Mouse (Mus musculus): ENCODE measurements around the gene Bod1l.

The Bod1l gene

GRCm38 (mm10) chr5:41801622-41802021, 42.5 kb downstream of the Bod1l start:
- DNase-seq (ENCODE audit: low spot score in 2 of 2), result no peak

- no peak for DNase-seq (ENCODE audit: low spot score in 2 of 2)
These were observed 49.7 kb downstream of the Bod1l start for GRCm38 (mm10) chr5:41794434-41794833.

- no peak for DNase-seq (ENCODE audit: low spot score in 2 of 2)
These were observed 53.6 kb downstream of the Bod1l start for GRCm38 (mm10) chr5:41790517-41790916.

GRCm38 (mm10) chr5:41788877-41789276, 55.2 kb downstream of the Bod1l start:
- no peak for DNase-seq (ENCODE audit: low spot score in 2 of 2)

- DNase-seq (ENCODE audit: low spot score in 2 of 2), result no peak
These were observed 62.2 kb downstream of the Bod1l start for GRCm38 (mm10) chr5:41781890-41782289.

- no peak for DNase-seq (ENCODE audit: low spot score in 2 of 2)
These were observed 64.1 kb downstream of the Bod1l start for GRCm38 (mm10) chr5:41780026-41780425.

- DNase-seq (ENCODE audit: low spot score in 2 of 2), result no peak
These were observed 68.4 kb downstream of the Bod1l start for GRCm38 (mm10) chr5:41775728-41776127.

- no peak for DNase-seq (ENCODE audit: low spot score in 2 of 2)
These were observed 68.8 kb downstream of the Bod1l start for GRCm38 (mm10) chr5:41775273-41775672.

GRCm38 (mm10) chr5:41768382-41769040, 75.6 kb downstream of the Bod1l start:
- peak; percentile 83 to 88 for DNase-seq (ENCODE audit: low spot score in 2 of 2)

GRCm38 (mm10) chr5:41767296-41768200, 76.6 kb downstream of the Bod1l start:
- DNase-seq (ENCODE audit: low spot score in 2 of 2), result no peak

- no peak for DNase-seq (ENCODE audit: low spot score in 2 of 2)
These were observed 77.6 kb downstream of the Bod1l start for GRCm38 (mm10) chr5:41766406-41767010.

- DNase-seq (ENCODE audit: low spot score in 2 of 2), result no peak
These were observed 78.3 kb downstream of the Bod1l start for GRCm38 (mm10) chr5:41765626-41766405.

GRCm38 (mm10) chr5:41763731-41764721, 80.1 kb downstream of the Bod1l start, which contains the start of gene Nkx3-2:
TSS of gene Nkx3-2 (minus strand) at chr5:41764501.
- DNase-seq (ENCODE audit: low spot score in 2 of 2), result no peak

GRCm38 (mm10) chr5:41762947-41763730, 81.0 kb downstream of the Bod1l start:
- DNase-seq (ENCODE audit: low spot score in 2 of 2), result no peak

GRCm38 (mm10) chr5:41762141-41762946, 81.8 kb downstream of the Bod1l start:
- DNase-seq (ENCODE audit: low spot score in 2 of 2), result no peak

GRCm38 (mm10) chr5:41761509-41762140, 82.5 kb downstream of the Bod1l start:
- DNase-seq (ENCODE audit: low spot score in 2 of 2), result no peak

GRCm38 (mm10) chr5:41760831-41761508, 83.1 kb downstream of the Bod1l start:
- DNase-seq (ENCODE audit: low spot score in 2 of 2), result no peak

- DNase-seq (ENCODE audit: low spot score in 2 of 2), result no peak
These were observed 84.0 kb downstream of the Bod1l start for GRCm38 (mm10) chr5:41760071-41760470.

Data from urinary bladder, postnatal 36 days (tissue).